Mouse (Mus musculus) ovary, postnatal 14 days (tissue): ENCODE measurements around the gene Defb11.
A peak's percentile ranks its signal among the peaks of the same experiment; 100 is the strongest.
"Not testable (repeated sequence)": the region's sequence is repeated elsewhere in the genome, so short reads cannot be mapped to it uniquely, and the experiment has no call there.

Experiments
- DNase-seq: peaks from one replicate; pipeline ENCODE4 v3.0.0; 2022; ENCODE audit warnings: low spot score

Defb11 gene

GRCm38 (mm10) chr8:21906290-21906689 is at the start of gene Defb11:
Gene Defb11, minus strand, starts transcription at chr8:21906412.
- not testable (repeated sequence) for DNase-seq

GRCm38 (mm10) chr8:21955321-21955720 is 49.1 kb upstream of the Defb11 start:
- DNase-seq = peak; percentile 11

GRCm38 (mm10) chr8:21947311-21948017 is 41.3 kb upstream of the Defb11 start:
- DNase-seq = no peak

GRCm38 (mm10) chr8:21946462-21946861 is 40.2 kb upstream of the Defb11 start, which contains the start of gene Defb13:
Gene Defb13, plus strand, starts transcription at chr8:21946762.
- DNase-seq = no peak

- not testable (repeated sequence) for DNase-seq
Observed at GRCm38 (mm10) chr8:21938052-21938451, 31.8 kb upstream of the Defb11 start, which contains the start of gene Defb35. Gene Defb35, plus strand, starts transcription at chr8:21938352.

- DNase-seq = no peak
Observed at GRCm38 (mm10) chr8:21932610-21933009, 26.4 kb upstream of the Defb11 start, which contains the start of gene Defb15. Gene Defb15, minus strand, starts transcription at chr8:21932710.

- not testable (repeated sequence) for DNase-seq
Observed at GRCm38 (mm10) chr8:21930754-21931153, 24.5 kb upstream of the Defb11 start.

- DNase-seq = no peak
Observed at GRCm38 (mm10) chr8:21915625-21916024, 9.4 kb upstream of the Defb11 start.

GRCm38 (mm10) chr8:21912554-21912953 is 6.3 kb upstream of the Defb11 start:
- DNase-seq = no peak

- no peak for DNase-seq
Observed at GRCm38 (mm10) chr8:21911931-21912330, 5.7 kb upstream of the Defb11 start.

GRCm38 (mm10) chr8:21885321-21885720 is 20.9 kb downstream of the Defb11 start, which contains the start of gene Defb9:
Gene Defb9, minus strand, starts transcription at chr8:21885421.
- DNase-seq = not testable (repeated sequence)

- not testable (repeated sequence) for DNase-seq
Observed at GRCm38 (mm10) chr8:21858586-21858985, 47.6 kb downstream of the Defb11 start, which contains the start of gene Defb10. Gene Defb10, plus strand, starts transcription at chr8:21858901.
